Mouse (Mus musculus) spleen, postnatal 36 days (tissue): Measurements from ENCODE around the gene Adarb2.
"Not testable (repeated sequence)": the region's sequence is repeated elsewhere in the genome, so short reads cannot be mapped to it uniquely, and the experiment has no call there.

ENCODE experiments used
- DNase-seq, 2 experiments: peaks; one replicate each; pipeline ENCODE4 v3.0.0; 2022; ENCODE audit warnings: low spot score in 2 of 2, mixed read lengths in 1 of 2

The Adarb2 gene

DNA sequence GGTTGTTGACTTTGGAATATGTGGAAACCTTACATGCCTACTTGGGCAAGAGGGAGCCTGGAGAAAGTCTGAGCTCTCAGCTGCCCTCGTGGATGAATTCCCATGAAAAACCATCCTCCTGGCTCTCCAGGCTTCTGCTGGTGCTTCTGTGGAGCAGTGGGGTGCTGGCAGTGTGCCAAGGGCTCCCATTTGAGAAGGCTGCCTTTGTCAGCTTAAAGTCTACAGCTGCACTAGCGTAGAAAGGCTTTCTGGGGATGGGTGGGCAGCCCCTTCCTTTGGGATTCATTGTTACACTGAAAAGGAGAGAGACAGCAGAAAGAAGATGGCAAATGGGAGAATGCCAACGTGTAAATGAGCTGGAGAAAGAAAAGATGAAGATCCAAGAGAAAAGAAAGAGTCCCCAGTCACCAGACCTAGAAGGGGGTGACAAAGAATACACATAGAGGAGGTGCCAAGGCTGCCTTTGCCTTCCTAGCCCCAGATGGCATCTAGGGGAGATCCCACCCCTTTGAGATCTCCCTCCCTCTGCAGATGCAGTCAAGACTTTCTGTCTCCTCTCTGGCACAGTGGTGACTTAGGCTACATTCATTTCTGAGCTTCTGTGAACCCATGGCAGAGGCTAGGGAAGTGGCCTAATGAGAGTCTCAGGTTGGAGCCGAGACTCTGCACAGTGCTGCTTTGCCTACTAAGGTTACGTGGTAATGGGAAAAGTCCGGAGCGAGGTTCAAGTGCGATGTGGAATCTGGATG, 381.8 kb downstream of the Adarb2 start:
- DNase-seq: no peak

GRCm38 (mm10) chr13:8587447-8587846, 384.8 kb downstream of the Adarb2 start:
- DNase-seq: no peak

GRCm38 (mm10) chr13:8590460-8590859, 387.8 kb downstream of the Adarb2 start:
- no peak for DNase-seq

GRCm38 (mm10) chr13:8596977-8597646, 394.4 kb downstream of the Adarb2 start:
- no peak for DNase-seq

- DNase-seq: no peak
Measured at GRCm38 (mm10) chr13:8597647-8598017, 395.0 kb downstream of the Adarb2 start.

DNA sequence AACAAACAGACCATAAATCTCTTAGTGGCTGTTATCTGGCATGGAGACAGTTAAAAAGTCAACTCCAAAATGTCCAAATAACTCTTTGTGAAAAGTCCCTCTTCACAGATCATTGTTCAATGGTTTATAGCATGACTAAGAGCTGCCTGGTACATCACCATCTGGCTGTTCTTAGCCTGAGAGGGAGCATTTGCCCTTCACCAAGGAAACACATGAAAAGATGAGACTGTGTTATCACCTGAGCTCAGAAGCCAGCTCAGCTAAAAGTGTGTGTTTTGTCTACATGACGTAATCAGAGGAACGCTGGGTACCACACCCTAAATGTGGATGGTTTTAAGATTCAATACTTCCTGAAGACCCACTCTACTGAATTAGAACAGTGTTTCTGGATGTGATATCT, 403.0 kb downstream of the Adarb2 start:
- DNase-seq: no peak

GRCm38 (mm10) chr13:8608040-8608439, 405.4 kb downstream of the Adarb2 start:
- no peak for DNase-seq

- not testable (repeated sequence) for DNase-seq
Measured at GRCm38 (mm10) chr13:8608918-8609317, 406.3 kb downstream of the Adarb2 start.

GRCm38 (mm10) chr13:8610956-8611355, 408.3 kb downstream of the Adarb2 start:
- no peak for DNase-seq

DNA sequence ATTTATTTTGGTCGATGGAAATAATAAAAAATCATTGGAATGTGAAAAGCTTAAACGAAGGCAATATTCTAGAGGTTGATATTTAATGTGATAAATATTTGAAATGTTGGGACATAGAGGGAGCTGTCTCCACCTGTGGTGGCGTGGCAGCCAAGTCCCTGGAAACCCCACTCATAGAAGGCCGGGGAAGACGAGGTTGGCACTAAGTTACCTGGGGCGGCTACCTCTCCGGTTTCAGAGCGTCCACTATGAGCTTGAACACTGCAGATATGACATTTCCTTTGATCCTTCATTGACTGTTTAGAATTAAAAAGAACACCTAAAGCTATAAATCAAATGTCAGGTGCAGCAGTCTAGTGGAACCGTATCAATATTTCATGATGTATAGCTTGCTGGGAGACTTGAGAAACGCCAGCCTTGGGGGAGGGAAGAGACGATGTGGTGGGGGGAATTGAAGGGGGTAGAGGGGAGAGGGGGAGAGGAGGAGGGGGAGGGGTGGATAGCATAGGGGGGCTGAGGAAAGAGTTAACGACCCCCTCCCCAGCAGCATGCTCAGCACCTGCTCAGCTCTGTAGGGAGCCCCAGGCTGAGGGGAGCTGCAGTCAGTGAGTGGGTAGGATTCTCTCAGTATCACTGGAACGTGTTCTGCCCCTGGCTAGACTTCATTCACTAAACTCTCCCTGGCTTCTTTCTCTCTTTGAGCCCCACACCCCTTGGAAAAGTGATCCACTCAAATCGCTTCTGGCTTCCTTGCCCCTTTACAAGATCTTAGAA, 410.1 kb downstream of the Adarb2 start:
- no peak for DNase-seq

GRCm38 (mm10) chr13:8616685-8617084, 414.0 kb downstream of the Adarb2 start:
- DNase-seq: no peak

- DNase-seq: no peak
Measured at GRCm38 (mm10) chr13:8622263-8622662, 419.6 kb downstream of the Adarb2 start.

DNA sequence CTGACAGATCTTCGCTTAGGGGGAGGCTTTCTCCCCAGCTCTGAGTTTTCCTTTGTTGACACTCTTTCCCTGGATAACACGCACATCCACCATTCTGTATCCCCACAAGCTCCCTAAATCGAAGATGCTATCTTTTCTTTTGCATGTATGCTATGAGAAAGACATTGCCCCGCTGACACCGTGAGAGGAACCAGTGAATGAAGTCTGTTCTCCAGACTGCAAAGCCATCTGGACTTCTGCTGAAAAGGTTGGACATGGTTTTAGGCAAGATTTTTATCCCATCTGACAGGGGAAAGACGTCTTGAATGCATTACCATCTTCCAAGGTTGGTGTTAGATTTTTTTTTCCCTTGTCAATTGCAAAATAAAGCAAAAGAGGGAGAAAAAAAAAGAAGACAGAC, 426.9 kb downstream of the Adarb2 start:
- DNase-seq: no peak

GRCm38 (mm10) chr13:8631618-8632017, 429.0 kb downstream of the Adarb2 start:
- DNase-seq: no peak

- DNase-seq: no peak
Measured at GRCm38 (mm10) chr13:8632072-8632471, 429.4 kb downstream of the Adarb2 start.

DNA sequence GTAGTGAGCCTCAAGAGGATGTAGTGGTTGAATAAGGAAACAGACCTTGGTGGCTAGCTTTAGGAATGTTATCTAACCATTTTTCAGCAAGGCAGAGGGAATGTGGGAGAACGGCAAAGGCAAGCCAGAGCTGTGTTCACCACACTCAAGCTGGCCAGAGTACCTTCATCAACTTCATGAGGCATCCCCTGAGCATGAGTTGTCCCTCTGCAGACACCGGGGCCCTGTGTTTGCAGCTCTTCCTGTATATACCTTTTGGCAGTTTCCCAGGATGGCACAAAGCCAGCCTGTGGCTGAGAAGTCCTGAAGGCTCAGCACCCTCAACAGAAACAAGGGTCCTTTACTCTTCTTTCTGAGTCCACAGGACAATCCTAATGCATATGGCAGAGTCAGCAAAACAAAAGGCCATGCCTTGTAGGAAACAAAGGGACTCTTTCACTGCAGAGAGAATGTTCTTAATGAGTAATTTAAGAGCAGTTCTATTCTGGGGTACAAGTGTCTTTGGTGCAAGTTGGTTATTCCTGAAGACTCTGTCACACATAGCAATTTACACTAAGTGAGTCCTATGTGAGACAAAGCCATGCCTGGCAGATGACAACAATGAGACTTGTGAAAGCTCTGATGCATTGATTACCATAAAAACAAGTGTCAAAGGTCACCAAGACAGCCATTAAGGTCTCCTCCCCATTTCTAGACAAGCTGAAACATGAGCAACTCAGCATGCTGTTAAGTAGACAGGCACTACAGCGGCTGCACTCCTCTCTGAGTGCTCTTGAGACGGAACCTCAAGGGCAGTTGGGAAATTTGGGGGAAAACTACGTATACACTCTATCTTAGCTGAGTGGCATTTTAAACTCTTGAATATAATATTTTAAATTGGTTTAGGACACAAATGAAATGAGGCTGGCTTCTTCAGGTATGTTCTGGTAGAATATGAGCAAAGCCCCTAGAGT, 431.0 kb downstream of the Adarb2 start:
- no peak for DNase-seq

DNA sequence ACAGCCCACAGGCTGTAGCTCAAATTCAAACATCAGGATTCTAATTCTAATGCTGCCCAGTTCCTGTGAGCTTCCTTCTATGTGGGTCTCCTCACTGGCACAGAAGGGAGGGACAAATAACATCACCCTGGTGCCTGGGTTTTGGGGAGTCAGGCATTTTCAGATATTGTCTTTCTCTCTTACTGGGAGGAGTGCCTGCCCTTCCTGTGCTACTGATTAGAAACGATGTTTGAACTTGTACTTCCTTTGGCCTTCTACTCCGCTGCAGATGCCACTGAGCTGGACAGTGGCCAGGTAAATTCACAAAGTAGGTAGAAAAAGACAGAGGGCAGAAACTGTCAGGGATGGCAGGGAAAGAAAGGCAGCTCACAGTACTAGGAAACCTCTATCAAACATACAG, 439.4 kb downstream of the Adarb2 start:
- no peak for DNase-seq

GRCm38 (mm10) chr13:8643920-8644319, 441.3 kb downstream of the Adarb2 start:
- DNase-seq: no peak

GRCm38 (mm10) chr13:8644805-8645679, 442.4 kb downstream of the Adarb2 start:
- no peak for DNase-seq

- DNase-seq: no peak
Measured at GRCm38 (mm10) chr13:8649261-8649660, 446.6 kb downstream of the Adarb2 start.
